Mouse (Mus musculus) gastrocnemius, postnatal 10 days (tissue): ENCODE measurements around the gene Hus1b. TPM values are rescaled to one million over a fixed set of nuclear protein-coding genes. Genes with fewer than 3 reads are reported as not detected.

Experiments used
- DNase-seq: peaks from one replicate; pipeline ENCODE4 v3.0.0; 2021; ENCODE audit warnings: mixed read lengths
- total RNA-seq, 2 experiments: library from RNA; stranded (reverse); gene quantifications; 2 replicates each; pipeline ENCODE4 v1.2.3; 2021

The Hus1b gene
- total RNA-seq, 2 experiments from 2014 or later: 0.26 TPM; not detected in 1

DNA sequence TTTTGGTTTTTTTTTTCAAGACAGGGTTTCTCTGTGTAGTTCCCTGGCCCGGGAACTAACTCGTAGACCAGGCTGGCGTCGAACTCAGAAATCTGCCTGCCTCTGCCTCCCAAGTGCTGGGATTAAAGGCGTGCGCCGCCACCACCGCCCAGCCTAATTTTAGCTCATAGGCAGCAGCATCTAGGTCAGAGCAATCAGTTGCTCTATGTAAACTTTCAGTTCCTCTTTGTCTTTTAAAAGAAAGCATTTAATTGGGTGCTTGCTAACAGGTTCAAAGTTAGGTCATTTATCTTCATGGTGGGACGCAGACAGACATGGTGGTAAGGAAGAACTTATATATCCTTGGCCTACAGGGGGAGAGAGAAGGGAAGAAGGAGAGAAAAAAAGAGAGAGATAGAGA lies 1.6 kb upstream of the Hus1b start:
- no peak for DNase-seq

DNA sequence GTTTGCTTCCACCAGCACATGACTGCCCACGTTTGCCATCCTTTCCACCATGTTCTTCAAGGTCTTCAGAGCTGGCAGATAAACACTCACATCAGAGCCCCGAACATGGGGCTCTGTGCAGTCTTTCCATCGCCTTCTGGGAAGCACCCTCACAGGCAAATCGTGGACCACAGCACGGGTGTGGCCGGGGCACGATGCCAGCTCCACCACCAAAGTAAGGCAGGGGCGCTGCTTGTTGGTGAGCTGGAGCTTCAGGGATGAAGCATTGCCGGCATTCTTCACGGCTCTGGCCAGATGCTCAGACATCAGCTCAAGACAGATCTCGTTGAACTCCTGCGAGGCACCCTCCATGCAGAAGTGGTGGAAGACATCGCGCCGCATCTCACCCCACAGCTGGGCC lies 430 bp downstream of the Hus1b start:
- no peak for DNase-seq

DNA sequence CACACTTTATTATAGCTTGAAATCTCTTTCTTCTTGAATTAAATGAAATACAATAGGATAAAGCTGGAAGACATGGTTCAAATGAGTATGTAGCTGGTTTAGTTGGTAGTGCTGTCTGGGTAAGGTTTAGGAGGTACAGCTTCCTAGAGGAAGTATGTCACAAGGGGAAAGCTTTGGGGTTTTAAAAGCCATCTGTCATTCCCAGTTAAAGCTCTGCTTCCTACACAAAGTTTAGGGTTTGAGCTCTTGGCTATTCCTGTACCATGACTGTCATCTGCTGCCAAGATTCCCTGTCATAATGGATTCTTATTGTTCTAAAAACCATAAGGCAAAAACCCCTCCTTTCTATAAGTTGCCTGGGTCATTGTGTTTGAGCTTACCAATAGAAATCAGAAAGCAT lies 1.8 kb downstream of the Hus1b start:
- no peak for DNase-seq

DNA sequence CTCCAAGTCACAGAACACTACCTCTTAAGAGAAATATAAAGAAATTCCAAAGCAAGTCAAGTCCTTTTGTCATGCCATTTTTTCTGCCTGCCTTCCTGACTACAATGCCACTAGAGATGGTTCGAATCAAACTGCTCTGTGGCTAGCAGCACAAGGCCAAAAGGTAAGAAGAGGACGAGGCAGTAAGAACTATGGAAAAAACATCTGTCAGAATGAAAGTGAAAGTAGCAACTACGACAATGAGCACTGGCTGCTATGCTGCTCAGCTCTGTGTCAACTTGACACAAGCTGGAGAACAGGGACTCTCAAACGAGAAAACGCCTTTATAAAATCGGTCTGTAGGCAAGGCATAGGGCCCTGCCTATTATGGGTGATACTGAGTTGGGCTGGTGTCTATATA lies 14.6 kb downstream of the Hus1b start:
- no peak for DNase-seq

DNA sequence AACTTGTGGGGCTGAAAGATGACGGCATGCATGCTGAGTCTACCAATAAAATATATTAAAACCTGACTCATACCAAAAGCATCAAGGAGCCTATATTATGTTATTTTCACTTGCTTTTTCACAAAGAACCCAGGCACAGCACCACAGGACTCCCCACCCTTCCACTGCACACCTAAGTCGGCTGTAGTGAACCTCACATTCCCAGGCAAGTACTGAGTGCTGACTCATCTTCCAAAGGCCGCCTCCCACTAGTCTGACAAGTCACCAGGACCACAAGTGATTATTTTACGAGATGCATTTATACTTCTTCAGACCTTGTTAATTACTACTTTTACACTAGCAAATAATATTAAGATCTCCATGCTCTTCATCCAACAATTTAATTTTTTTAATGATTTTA lies 15.9 kb downstream of the Hus1b start:
- DNase-seq: no peak

DNA sequence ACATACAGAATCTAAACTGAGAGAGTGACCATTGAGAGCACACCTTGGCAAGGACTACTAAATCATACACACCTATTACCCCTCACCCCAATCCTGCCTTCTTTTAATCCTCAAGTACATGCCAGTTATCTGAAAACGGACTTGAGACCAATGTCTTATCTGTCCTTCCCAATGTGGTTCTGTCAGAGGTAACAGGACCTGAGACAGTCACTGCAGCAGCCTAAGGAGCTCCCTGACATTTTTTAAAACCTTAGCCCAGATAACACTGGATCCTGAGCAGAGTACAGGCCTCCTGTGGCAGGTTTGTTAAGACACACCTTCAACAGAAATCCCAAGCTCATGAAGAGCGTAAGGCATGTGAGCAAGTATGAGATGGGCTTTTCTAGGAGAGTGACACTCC lies 18.4 kb downstream of the Hus1b start:
- DNase-seq: no peak

DNA sequence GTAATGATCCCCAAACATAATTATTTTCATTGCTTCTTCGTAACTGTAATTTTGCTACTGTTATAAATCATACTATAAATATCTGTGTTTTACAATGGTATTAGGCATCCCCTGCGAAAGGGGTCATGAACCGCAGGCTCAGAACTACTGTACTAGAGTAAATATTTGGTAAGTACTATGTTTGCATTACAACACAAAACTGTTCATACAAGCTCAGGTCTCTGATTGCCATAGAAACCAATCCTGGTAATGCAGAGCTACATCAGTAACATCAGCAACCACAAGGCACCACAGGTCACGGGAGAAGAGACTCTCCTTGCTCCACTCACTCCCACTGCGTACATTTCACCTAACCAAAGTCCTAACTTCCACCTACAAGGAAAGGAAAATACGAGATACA lies 23.3 kb downstream of the Hus1b start:
- DNase-seq: no peak

DNA sequence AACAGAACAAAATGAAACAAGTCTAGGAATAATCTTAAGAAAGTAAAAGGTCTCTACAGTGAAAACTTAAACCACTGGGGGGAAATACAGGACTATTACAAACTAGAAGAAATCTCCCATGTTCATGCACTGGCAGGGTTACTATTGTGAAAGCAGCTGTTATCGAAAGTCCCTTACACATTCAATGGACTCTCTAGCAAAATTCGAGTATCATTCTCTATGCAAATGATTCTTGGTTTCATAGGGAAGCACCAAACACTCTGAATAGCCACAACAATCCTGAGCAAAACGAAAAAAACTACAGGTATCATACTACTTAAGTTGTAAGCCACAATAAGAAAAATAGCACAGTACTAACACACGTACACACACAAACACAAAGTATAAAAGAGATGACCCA lies 25.6 kb downstream of the Hus1b start:
- DNase-seq: no peak

DNA sequence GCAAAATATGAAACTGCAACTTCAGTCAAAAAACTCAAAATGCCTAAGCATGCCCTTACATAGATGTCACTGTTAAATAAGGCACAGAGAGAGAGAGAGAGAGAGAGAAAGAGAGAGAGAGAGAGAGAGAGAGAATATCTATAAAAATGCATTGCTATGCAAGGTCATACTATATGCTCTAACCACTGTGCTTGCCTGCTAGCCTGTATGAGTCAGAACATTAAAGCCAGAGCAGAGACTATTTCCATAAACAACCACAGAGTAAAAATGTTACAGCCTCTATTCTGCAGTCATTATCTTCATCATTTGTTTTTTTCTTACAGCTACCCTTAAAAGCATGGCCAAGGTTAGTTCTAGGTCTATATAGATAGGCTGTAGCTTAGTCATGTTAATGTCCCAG lies 33.8 kb downstream of the Hus1b start:
- DNase-seq: no peak

DNA sequence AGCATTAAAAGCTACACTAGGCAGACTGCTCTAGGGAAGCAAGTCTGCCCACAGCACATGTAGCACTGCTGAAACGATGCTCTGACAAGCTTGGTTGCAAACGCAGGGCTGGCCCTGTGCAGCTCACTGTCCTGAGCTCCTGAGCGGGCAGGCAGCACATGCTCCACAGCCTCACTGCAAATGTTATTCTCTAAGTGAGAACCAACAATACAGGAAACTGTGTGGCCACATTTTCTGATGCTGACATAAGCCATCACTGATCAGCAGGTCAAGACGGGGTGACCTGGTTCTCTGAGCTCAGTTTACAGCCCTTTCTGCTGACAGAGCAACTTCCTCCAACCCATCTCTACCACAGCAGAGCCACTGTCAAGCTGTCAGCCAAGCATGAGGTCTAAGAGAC lies 34.5 kb downstream of the Hus1b start:
- DNase-seq: no peak

DNA sequence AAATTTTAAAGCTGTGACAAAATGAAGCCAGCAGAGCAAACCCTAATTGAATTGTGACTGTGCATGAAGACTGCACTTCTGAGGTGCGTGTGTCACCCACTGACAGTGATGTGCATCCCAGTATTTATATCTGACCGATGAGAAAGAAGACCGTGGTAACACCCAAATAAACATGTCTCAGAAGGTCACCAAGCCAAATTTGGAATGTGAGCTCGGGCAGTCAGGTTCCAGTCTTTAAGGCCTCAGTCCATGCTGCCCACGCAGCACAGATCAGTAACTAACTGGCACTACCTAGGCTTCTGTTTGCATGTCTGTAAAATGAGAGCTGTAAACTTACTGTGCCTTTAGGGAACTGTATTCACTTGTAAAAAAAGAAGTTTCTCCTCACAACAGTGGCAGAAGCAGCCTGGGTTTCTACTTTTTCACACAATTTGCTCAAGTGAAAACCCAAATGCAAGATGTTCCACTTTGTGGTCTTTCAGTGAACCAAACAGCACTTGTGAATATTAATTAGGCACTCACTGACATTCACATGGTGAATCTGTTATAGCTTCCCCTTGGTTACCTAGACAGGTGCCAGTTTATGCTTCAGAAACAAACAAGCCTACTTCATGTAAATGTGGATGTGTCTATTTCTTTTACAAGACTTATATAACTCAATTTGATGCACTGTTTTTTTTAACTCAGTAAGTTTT lies 35.5 kb downstream of the Hus1b start:
- DNase-seq: no peak

DNA sequence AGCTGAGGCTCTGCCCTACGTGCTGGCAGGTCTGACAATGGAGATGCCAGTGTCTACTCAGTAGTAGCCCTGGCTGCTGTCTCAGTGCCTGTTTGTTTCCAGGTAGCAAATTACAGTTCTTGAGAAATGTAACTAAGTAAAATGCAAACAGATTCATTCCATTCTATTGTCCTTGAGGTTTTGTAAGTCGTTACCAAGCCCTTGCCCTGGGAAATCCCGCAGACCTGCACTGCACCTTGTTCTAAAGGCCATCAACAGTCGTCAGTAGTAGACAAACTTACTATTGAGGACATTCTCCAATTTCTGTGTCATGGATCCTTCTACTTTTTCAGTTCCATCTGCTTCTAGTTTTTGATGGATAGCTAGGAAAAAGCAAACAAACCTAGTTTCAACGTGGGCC lies 36.7 kb downstream of the Hus1b start:
- no peak for DNase-seq

DNA sequence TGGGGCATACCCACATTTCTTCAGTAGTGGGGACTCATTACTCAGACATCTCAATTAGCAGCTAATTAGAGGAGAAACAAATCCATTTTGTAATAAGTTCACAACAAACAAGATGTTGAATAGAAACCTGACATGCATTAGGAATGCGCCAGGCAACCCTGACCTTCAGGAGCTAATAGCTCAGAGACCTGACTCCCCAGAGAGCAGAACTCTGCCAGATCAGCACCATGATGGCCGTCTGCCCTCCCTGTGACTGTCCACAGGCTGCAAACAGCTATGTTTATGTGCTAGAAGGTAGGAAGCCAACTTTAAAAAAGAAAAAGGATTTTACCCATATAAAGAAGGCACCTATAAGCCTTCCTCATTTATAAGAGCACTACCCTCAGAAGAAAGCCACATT lies 45.3 kb downstream of the Hus1b start:
- DNase-seq: no peak

DNA sequence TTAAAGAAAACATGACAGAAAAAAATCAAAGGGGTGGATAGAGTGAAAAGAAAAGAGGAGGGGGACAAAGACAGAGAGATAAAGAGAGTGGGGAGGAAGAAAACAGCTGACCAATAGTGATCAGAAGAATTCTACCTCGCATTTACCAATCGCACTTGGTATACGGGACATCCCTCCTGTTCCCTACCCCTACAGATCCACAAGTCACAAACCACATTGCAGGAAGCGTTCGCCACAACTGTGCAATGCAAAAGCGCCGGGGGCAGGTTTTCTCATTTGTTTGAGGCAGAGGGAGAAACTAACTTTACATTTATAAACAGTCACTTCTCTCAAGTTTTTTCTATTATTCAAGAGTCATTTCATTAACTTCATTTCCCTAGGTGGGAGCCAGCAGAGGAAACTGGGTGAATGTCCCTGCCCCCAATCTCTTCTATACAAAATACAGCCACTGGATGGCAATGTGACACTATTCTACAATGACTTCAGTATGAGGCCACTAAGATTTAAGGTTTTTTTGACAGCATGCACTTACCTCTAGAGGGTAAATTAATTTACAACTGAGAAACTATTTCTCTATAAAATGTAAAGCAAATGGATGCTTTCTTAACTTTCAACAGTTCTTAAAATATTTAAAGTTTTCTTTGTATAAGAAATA lies 46.0 kb downstream of the Hus1b start:
- DNase-seq: no peak

Other genes starting within 250 kb of the Hus1b start
- 1 to 10 TPM; 1.8 to 2.7 TPM for gene Irf4, start 198.5 kb downstream of the Hus1b start, total RNA-seq
- 10 to 100 TPM; 13.9 to 15.9 TPM for gene Exoc2, start 26.3 kb upstream of the Hus1b start, total RNA-seq
- not detected for gene Gm5447, start 26.4 kb upstream of the Hus1b start, total RNA-seq